Mouse (Mus musculus): ENCODE results near the gene Mgat2.

Mgat2 gene

DNA sequence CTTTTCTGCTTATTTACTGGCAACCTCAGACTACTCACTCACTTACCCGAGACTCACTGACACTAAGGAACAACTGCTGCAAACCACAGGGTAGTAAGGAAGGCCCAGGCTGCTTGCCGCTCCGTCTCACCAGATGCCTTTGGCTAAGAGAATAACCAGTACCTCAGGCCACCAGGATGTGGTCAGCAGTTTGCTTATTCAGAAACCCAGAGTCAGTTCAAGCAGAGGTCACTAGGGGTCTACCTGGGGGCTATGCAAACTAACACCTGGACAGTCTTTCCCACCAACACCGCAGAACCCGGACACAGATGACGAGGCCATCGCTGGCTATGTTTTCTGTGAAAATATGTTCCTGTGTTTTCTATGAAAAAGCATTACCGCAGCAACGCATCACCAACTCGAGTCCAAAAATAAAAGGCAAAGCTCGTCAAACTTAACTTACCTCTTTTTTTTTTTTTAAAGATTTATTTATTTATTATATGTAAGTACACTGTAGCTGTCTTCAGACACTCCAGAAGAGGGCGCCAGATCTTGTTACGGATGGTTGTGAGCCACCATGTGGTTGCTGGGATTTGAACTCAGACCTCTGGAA lies 29.3 kb downstream of the Mgat2 start:
- DNase-seq (ENCODE audit: low spot score in 2 of 2), result no peak

DNA sequence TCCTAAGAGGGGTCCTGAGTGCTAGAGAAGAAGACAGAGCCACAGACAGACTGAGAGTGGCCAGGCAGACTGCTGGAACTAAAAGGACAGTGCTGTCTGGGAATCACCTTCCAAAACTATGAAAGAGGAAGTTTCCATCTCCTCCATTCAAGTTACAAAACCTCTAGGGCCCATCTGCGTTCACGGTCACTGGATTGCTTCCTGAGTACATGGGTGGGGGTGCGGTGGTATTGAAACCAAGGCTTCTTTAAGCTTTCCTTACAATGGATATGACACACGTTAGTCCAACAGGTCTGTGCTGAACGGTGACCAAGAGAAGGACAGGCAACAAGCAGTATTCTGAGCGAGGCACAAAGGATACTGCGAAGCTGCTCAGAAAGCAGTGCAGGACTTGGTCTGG lies 30.4 kb downstream of the Mgat2 start:
- DNase-seq (ENCODE audit: low spot score in 2 of 2), result no peak

DNA sequence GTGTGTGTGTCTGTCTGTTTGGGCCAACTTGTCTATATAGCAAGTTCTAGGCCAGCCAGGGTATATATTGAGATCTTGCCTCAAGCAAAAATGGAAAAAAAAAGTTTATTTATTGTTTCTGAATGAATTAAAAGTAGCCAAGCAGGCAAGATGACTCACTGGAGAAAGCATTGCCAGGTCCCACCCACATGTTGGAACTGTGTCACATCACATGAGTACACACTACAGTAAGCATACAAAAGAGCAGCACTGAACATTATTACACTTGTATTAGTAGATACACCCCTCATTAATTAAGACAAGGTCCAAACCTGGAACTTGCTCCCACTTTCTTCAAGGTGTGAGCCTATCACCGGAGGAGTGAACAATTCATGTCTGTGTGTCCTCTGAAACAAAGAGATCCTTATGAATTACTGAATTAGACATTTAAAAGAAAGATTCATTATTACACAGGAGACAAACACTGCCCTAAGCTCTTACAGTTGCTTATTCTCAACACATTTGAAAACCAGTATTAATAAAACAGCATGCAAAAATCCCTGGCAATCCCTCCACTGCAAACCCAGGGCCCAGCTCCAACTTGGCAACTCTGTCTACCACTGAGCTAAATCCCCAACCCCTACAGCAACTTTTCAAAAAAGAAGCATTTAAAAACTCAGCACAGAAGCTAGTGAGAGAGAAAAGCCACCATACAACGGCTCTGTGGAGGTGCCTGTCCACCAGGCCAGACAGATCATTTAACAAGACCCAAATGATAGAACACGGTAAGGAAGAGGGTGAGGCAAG lies 31.2 kb downstream of the Mgat2 start:
- no peak for DNase-seq (ENCODE audit: low spot score in 2 of 2)

DNA sequence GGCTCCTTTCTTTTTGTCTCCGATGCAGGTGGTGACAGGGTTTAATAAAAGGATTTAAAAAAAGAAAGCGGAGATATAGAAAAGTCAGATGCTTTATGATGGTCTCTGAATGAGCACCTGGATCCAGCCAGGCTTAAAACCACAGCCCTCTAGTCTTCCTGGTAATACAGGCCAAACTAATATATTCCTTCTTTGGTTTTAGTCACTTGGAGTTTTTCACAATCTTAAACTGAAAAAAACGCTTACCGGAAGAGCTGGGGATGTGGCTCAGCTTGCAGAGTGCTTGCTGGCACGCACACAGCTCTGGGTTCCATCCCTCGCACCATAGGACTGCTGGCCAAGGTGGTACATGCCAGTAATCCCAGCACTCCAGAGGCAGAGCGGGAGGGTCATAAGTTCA lies 32.6 kb downstream of the Mgat2 start:
- DNase-seq (ENCODE audit: low spot score in 2 of 2), result no peak

DNA sequence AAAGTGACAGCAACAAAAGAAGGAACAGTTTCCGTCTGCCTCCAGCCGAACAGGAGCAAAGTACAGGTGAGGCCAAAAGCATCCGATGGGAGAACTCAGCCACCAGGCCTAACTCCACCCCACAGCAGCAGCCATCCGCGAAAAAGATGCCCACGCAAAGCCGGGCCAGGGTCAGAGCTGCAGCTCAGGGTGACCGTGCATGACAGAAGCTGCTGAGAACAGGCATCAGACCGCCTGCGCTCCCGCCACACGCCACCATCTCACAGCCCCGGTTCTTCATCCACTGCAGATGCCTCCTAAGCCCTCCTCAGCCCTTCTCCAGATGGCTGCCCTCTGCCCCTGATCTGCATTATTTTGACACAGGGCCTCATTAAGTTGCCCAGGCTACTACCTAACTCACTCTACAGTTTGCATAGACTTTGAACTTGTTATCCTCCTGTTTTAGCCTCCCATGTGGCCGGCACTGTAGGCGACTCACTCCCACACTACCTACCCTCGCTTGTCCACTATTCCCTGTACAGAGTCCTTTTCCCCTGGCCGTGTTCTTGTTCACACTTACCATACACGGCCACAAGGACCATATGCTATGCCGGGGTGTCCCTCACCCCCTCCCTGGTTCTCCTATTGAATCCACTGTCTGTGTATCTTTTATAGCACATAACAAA lies 36.8 kb downstream of the Mgat2 start:
- no peak for DNase-seq (ENCODE audit: low spot score in 2 of 2)

DNA sequence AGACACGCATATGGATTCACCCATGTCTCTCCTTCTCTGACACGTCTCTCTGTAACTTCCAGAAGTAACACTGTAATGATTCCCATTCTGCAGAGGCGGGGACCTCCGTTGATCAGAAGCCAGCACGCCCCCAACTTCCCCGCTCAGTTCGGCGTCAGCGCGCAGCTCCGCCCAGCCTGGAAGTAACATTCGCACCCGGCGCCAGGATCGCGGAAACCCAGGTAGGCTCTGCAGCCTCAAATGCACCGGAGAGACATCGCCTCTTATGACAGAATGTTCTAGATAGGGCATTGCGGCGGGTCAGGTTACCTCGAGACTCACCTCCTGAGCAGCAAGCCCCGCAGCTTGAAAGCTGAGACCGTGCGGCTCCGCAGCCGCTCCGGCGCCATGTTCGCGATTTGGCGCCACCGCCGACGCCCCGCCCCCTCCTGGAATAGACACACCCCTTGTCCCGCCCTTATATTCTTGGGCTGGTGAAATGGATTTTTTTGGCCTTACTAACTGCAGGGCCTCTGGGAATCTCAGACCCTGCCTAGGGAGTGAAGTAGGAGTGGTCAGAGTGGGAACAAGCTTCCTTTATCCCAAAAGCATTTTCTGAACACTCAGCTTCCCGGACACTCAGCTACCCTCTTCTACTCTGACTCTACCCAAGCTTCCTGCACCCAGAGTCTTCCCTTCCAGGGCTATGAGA lies 44.0 kb downstream of the Mgat2 start, which contains the start of gene Pole2:
Gene Pole2 (minus strand): TSS at position 420 of the 691 bp plus-strand sequence.
- peak; percentile 89 to 96 for DNase-seq (ENCODE audit: low spot score in 2 of 2)

DNA sequence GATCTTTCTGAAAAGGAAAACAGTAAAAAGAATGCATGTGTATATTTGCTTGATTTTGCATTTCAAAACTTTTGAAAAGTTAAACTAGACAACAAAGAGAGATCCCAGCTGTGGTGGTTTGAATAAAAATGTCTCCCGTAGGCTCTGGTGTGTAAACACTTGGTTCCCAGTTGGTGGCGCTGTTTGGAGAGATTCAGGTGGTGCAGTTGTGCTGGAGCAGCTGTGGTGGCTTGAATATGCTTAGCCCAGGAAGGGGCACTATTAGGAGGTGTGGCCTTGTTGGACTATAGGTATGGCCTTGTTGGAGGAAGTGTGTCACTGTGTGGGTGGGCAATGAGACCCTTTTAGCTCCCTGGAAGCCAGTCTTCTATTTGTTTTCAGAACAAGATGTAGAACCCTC lies 45.3 kb downstream of the Mgat2 start:
- peak; percentile 60 to 79 for DNase-seq (ENCODE audit: low spot score in 2 of 2)

DNA sequence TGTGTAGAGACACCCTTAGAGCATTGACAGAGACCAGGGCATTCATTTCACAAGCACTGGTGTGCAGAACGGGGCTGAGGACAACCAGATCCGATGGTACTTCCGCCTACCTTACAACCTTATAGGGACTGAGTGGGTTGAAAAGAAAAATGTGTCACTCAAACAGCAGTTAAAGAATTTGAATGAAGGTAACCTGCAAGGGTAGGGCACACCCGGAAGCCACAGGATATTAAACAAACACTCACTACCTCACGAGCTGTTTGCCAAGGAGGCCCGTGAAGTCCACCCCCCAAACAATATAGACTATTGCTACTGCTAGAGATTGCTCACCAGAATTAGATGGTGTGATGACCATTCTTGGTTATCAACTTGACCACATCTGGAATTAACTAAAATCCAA lies 51.8 kb downstream of the Mgat2 start:
- DNase-seq (ENCODE audit: low spot score in 2 of 2), result no peak

Measured in spleen, postnatal 4 days (tissue).